Mouse (Mus musculus) brown adipose tissue, adult 24 weeks (tissue): ENCODE measurements around the gene Dennd2d. TPM values are rescaled to one million over a fixed set of nuclear protein-coding genes. Genes with fewer than 3 reads are reported as not detected.

Experiments used
- H3K27ac ChIP-seq: fragments of 200-500 bp; replicated peaks from 2 replicates; pipeline ENCODE4 v1.5.1; 2012; ENCODE audit warnings: low read depth, mild to moderate bottlenecking, low read length
- H3K4me1 ChIP-seq: fragments of 200-500 bp; 2 replicates; pipeline ENCODE4 v1.6.1; 2012; ENCODE audit warnings: low read length, mixed read lengths; ENCODE audit not compliant: control insufficient read depth, insufficient read depth, insufficient read length
- H3K4me3 ChIP-seq: fragments of 200-500 bp; 2 replicates; pipeline ENCODE4 v1.5.1; 2012; ENCODE audit warnings: low read depth, mild to moderate bottlenecking, low read length, moderate library complexity; ENCODE audit not compliant: insufficient read depth
- polyA plus RNA-seq: library from polyadenylated mRNA; stranded (reverse); fragments of >200 nt; gene quantifications from 2 replicates; pipeline ENCODE4 v1.2.4, GENCODE M21; 2012; ENCODE audit not compliant: missing spikeins, insufficient read depth, insufficient read length

The Dennd2d gene
- polyA plus RNA-seq, 1 experiment, result 4.4 TPM

- H3K27ac ChIP-seq, result no peak overlapping the region
- H3K4me1 ChIP-seq, result no peaks in the 10 kb centered on the region
- H3K4me3 ChIP-seq, result no peak overlapping the region
Observed at GRCm38 (mm10) chr3:106528032-106528431, 45.8 kb downstream of the Dennd2d start.

GRCm38 (mm10) chr3:106533277-106533676 is 51.1 kb downstream of the Dennd2d start:
- H3K4me1 ChIP-seq, result no peaks in the 10 kb centered on the region
- no peak overlapping the region for H3K4me3 ChIP-seq
- H3K27ac ChIP-seq, result no peak overlapping the region

GRCm38 (mm10) chr3:106544721-106545316 is 62.6 kb downstream of the Dennd2d start:
- no peak overlapping the region for H3K4me3 ChIP-seq
- H3K27ac ChIP-seq, result no peak overlapping the region
- peaks cover 4% of the 10 kb centered on the region; the same call in 1 of the 2 replicates for H3K4me1 ChIP-seq

GRCm38 (mm10) chr3:106547171-106547923 is 65.1 kb downstream of the Dennd2d start, which contains the start of the genes Dram2 and Cept1:
Dram2 (plus strand) TSS chr3:106547798.
Cept1 (minus strand) TSS chr3:106547802.
- peak within 1 kb of the TSS; percentile 97 for H3K27ac ChIP-seq
- H3K4me3 ChIP-seq, result peak within 1 kb of the TSS; percentile 90
- H3K4me1 ChIP-seq, result peaks cover 6% of the 10 kb centered on the region; the same call in 1 of the 2 replicates

DNA sequence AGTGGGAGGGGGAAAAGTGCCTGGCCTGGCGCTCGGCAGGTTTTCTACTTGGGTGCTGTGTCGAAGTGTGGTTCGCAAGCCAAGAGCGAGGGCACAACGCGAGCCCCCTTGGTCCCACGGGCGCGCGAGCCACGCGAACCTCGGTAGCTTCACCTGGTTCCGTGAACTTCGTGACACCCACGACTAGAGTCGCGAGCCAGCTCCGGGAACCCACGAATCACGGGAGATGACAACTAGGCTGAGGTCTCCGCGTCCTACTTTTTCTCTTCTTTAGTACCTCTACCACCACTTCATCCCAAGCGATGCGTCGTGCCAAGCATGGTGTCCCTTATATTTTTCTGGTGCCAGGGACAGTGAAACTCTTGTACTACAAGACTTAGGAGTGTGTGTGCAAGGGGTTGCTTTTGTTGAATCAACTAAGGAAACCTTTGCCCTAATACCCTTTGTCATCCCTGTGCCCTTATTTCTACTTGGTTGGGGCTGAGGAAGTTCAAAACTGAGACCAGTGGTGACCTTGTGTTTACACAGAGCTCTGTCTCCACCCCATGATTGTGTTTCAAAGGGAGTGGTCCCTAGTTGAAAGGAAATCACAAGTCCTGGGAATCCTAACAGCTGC is 65.8 kb downstream of the Dennd2d start:
- Histone ChIP-seq H3K4me3 (peak overlapping the region; percentile 90), H3K27ac (peak overlapping the region; percentile 97), H3K4me1 (peaks cover 6% of the 10 kb centered on the region; the same call in 1 of the 2 replicates)

DNA sequence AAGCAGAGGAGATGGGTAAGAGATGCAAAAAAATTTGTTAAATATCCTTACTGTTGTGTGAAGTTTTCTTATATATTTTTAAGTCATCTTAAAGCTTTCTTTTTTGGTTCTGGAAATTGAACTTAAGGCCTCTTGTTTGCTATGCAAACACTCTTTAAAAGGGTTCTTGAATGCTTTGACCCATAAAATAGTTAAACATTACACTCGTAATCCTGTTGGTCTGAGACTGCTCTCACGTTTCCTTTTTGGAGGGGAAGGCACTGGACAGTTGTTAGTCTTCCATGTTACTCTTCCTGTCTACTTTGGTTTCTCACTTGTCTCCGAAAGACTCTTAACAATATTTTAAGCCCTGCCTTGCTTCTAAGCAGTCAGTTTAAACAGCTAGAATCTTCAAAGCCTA is 66.8 kb downstream of the Dennd2d start:
- H3K4me3 ChIP-seq, result peak overlapping the region; percentile 1; the same call in 1 of the 2 replicates
- peaks cover 5% of the 10 kb centered on the region; the same call in 1 of the 2 replicates for H3K4me1 ChIP-seq
- no peak overlapping the region for H3K27ac ChIP-seq

Other genes with a start within 250 kb of the Dennd2d start
- gene Chil6, start 76.2 kb upstream of the Dennd2d start, polyA plus RNA-seq, result not detected in 2 replicates
- 107 and 131 TPM in 2 replicates for gene Dram2, start 65.4 kb downstream of the Dennd2d start, polyA plus RNA-seq
- gene Cept1, start 65.4 kb downstream of the Dennd2d start, polyA plus RNA-seq, result 25.1 and 44.5 TPM in 2 replicates
- gene Lrif1, start 202.6 kb downstream of the Dennd2d start, polyA plus RNA-seq, result 9.6 and 14.1 TPM in 2 replicates